Mouse (Mus musculus): ENCODE data around the gene Gm44973. TPM values are rescaled to one million over a fixed set of nuclear protein-coding genes. Genes with fewer than 3 reads are reported as not detected.
"Not testable (repeated sequence)": the region's sequence is repeated elsewhere in the genome, so short reads cannot be mapped to it uniquely, and the experiment has no call there.

Gm44973 gene
- not detected for total RNA-seq (2021)

- peak; percentile 90 to 91 for DNase-seq (ENCODE audit: low spot score in 2 of 2)
- intact Hi-C loops (cut with DNase I) = no loop called here
These were observed at the start of gene Gm44973 for GRCm38 (mm10) chr7:5015118-5016001. TSS of gene Gm44973 (plus strand) at chr7:5015496.

GRCm38 (mm10) chr7:4971068-4971467, 44.2 kb upstream of the Gm44973 start, which contains the start of gene Sbk3:
TSS of gene Sbk3 (minus strand) at chr7:4971168.
- intact Hi-C loops (cut with DNase I) = no loop called here
- no peak for DNase-seq (ENCODE audit: low spot score in 2 of 2)

GRCm38 (mm10) chr7:4971710-4972109, 43.6 kb upstream of the Gm44973 start:
- no peak for DNase-seq (ENCODE audit: low spot score in 2 of 2)
- intact Hi-C loops (cut with DNase I) = no loop called here

- intact Hi-C loops (cut with DNase I) = no loop called here
- no peak for DNase-seq (ENCODE audit: low spot score in 2 of 2)
These were observed 42.8 kb upstream of the Gm44973 start for GRCm38 (mm10) chr7:4972321-4973047.

- no peak for DNase-seq (ENCODE audit: low spot score in 2 of 2)
- intact Hi-C loops (cut with DNase I) = no loop called here
These were observed 39.8 kb upstream of the Gm44973 start for GRCm38 (mm10) chr7:4975455-4975854.

GRCm38 (mm10) chr7:4976832-4977231, 38.5 kb upstream of the Gm44973 start:
- intact Hi-C loops (cut with DNase I) = no loop called here
- DNase-seq (ENCODE audit: low spot score in 2 of 2) = no peak

- no peak for DNase-seq (ENCODE audit: low spot score in 2 of 2)
- intact Hi-C loops (cut with DNase I) = no loop called here
These were observed 27.0 kb upstream of the Gm44973 start for GRCm38 (mm10) chr7:4988250-4988649.

GRCm38 (mm10) chr7:4993347-4993998, 21.8 kb upstream of the Gm44973 start:
- intact Hi-C loops (cut with DNase I) = no loop called here
- no peak for DNase-seq (ENCODE audit: low spot score in 2 of 2)

- intact Hi-C loops (cut with DNase I) = no loop called here
- DNase-seq (ENCODE audit: low spot score in 2 of 2) = no peak
These were observed 21.1 kb upstream of the Gm44973 start for GRCm38 (mm10) chr7:4993999-4994788.

- intact Hi-C loops (cut with DNase I) = loop anchor here (1.0 to 5.0 kb wide), 2 partner anchors 19 to 53 kb away; partner anchors contain the start of genes Fiz1 and Zfp524
- DNase-seq (ENCODE audit: low spot score in 2 of 2) = no peak
These were observed 19.9 kb upstream of the Gm44973 start for GRCm38 (mm10) chr7:4995268-4996002.

- intact Hi-C loops (cut with DNase I) = loop anchor here (1.0 to 5.0 kb wide), 2 partner anchors 18 to 54 kb away; partner anchors contain the start of genes Fiz1 and Zfp524
- DNase-seq (ENCODE audit: low spot score in 2 of 2) = peak; percentile 92
These were observed 19.0 kb upstream of the Gm44973 start, which contains the start of gene Zfp579 for GRCm38 (mm10) chr7:4996003-4996895. TSS of gene Zfp579 (minus strand) at chr7:4996158.

GRCm38 (mm10) chr7:4996934-4997333, 18.4 kb upstream of the Gm44973 start:
- intact Hi-C loops (cut with DNase I) = loop anchor here (1.0 to 5.0 kb wide), 2 partner anchors 17 to 55 kb away; partner anchors contain the start of genes Fiz1 and Zfp524
- no peak for DNase-seq (ENCODE audit: low spot score in 2 of 2)

- DNase-seq (ENCODE audit: low spot score in 2 of 2) = no peak
- intact Hi-C loops (cut with DNase I) = loop anchor here (5.0 kb wide), 1 partner anchor 58 kb away; no protein-coding TSS in a partner anchor
These were observed 15.4 kb upstream of the Gm44973 start for GRCm38 (mm10) chr7:4999876-5000275.

- intact Hi-C loops (cut with DNase I); DNase-seq (ENCODE audit: low spot score in 2 of 2): not testable (repeated sequence)
These were observed 12.4 kb upstream of the Gm44973 start for GRCm38 (mm10) chr7:5002876-5003275.

- intact Hi-C loops (cut with DNase I) = no loop called here
- DNase-seq (ENCODE audit: low spot score in 2 of 2) = no peak
These were observed 7.1 kb upstream of the Gm44973 start for GRCm38 (mm10) chr7:5008229-5008628.

GRCm38 (mm10) chr7:5012681-5013513, 2.4 kb upstream of the Gm44973 start:
- no peak for DNase-seq (ENCODE audit: low spot score in 2 of 2)

More at GRCm38 (mm10) chr7:5012681-5013513, 2.4 kb upstream of the Gm44973 start:
- intact Hi-C loops (cut with DNase I) = no loop called here
